Mouse (Mus musculus) adipocyte (in vitro differentiated cells): ENCODE measurements around the gene Gm14403.
"Not testable (repeated sequence)": the region's sequence is repeated elsewhere in the genome, so short reads cannot be mapped to it uniquely, and the experiment has no call there.

ENCODE experiments used
- DNase-seq: peaks from one replicate; pipeline ENCODE4 v3.0.0-alpha.2; 2016; ENCODE audit warnings: low spot score

Gene Gm14403

GRCm38 (mm10) chr2:177498067-177498466 is at the start of gene Gm14403:
TSS of gene Gm14403 (plus strand) at chr2:177498215.
- peak; percentile 65 for DNase-seq

DNA sequence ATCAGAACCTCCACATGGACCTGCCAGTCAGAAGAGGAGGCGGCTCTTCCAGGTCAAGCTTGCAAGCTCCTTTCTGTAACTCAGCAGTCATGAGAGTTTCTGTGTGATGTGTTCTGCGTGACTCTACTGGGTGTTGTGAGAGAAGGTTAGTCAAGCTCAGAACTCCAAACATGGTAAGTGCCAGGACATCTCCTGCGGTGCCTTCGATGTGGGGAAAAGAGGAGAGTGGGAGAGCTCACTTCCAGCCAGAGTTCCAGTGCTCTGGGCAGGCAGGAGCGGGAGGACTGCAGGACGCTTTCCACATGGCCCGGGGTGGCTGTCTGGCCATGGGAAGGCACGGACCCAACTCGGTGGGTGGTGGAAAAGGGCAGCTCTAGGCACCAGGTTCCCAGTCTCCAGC is 33.3 kb upstream of the Gm14403 start, which contains the start of gene Zfp970:
Gene Zfp970 (plus strand): TSS at position 58 of the 400 bp plus-strand sequence.
- peak; percentile 60 for DNase-seq

- peak; percentile 5 for DNase-seq
Measured at GRCm38 (mm10) chr2:177468222-177468621, 29.8 kb upstream of the Gm14403 start.

DNA sequence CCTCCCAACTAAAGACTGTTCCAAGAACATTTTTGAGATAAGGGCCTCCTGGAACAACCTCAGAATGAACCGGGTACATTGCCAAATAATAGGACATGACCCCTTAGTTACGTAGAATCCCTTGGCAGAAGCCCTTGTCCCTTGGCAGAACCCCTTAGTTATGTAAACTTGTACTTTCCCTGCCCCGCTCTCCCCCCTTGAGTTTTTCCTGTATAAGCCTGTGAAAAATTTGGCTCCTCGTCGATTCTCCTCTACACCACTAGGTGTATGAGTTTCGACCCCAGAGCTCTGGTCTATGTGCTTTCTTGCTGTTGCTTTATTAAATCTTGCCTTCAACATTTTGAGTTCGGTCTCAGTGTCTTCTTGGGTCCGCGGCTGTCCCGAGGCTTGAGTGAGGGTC is 25.8 kb upstream of the Gm14403 start:
- DNase-seq, result not testable (repeated sequence)

- not testable (repeated sequence) for DNase-seq
Measured at GRCm38 (mm10) chr2:177481971-177482370, 16.0 kb upstream of the Gm14403 start.

DNA sequence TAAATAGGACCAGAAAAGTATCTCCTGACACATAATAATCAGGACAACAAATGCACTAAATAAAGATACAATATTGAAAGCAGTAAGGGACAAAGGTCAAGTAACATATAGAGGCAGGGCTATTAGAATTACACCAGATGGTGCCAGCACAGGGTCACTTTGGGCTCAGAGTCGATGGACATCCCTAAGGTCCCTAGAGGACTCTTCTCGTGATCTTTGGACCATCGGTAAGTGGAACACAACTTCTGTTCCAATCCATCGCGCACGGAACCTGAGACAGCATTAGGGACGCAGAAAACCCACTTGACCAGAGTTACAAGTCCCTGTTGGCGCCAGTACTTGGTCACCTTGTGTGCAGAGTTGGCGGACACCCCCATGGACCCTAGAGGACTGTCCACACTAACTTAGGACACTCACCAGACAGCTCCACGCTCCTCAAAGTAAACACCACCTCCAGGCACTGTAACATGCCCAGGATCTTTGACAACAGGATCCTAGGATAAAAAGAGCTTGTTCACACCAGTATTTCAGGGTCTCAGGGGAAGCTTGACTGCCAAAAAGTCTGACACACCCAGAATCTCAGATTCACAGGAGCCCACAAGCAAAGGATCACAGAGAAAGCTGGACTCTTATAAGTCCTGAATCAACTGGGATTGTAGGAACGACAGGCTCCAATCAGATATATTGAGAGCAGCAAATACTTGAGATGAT is 14.6 kb upstream of the Gm14403 start:
- DNase-seq, result peak; percentile 25

DNA sequence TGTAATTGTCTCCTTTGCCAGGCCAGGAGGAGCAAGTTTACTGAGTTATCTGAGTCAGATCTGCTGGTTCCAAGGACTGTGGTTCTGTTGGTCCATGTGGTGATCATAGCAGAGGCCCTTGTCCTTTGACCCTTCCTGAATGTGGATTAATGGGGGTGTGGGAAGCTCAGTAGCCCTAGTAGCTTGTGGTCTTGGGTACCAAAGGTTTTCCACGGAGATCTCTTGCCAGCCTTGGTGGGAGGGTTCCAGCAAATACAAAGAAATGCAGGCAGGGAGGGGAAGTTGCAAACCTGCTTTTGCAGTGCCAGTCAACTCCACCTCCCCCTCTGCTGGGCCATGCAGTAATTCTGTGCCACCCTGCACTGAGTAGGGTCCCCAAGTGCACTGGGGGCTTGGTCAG is 1.2 kb downstream of the Gm14403 start:
- not testable (repeated sequence) for DNase-seq

GRCm38 (mm10) chr2:177505211-177505719 is 7.2 kb downstream of the Gm14403 start:
- not testable (repeated sequence) for DNase-seq

DNA sequence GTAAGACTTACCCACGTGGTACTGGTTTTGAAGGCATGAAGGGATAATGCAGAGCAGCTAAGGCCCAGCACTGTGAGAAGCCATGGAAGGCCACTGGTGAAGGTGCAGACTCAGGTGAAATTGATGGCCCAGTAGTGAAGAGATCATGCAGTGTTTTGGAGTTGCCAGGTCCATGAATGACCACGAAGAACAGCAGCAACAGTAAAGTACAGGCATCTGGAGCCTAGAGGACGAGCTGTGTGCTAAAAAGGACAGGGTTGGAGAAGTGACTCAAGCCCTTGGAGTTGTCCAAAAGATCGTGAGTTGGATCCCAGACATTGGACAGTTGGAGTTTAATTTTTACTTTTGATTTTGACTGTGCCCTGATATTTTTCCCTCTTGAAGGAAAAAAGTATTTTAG is 13.4 kb downstream of the Gm14403 start:
- DNase-seq, result not testable (repeated sequence)

DNA sequence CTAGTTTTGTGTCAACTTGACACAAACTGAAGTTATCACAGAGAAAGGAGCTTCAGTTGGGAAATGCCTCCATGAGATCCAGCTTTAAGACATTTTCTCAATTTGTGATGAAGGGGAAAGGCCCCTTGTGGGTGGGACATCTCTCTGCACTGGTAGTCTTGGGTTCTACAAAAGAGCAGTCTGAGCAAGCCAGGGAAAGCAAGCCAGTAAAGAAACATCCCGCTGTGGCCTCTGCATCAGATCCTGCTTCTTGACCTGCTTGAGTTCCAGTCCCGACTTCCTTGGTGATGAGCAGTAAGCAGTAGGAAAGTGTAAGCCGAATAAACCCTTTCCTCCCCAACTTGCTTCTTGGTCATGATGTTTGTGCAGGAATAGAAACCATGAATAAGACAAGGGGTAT is 14.0 kb downstream of the Gm14403 start:
- not testable (repeated sequence) for DNase-seq

DNA sequence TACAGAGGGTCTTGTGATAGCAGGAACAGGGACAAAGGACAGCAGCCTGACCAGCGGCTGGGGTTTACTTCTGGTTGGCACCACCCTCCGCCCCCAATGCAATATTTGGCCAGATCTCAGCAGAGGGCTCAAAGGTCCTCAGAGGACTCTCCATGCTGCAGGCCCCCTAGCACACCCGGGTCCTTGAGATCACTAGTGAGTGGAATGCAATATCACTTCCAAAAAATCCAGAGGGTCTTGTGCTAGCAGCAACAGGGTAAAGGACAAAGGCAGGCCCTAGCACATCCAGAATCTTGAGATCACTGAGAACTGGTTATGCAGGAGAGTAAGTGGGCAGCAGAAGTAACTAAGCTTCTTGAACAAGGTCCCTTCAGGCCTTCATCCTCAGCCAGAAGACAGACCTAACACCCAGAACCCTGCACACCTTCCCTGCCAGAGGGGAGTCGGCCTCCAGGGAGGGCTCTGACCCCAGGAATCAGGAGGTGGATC is 16.0 kb downstream of the Gm14403 start:
- not testable (repeated sequence) for DNase-seq

DNA sequence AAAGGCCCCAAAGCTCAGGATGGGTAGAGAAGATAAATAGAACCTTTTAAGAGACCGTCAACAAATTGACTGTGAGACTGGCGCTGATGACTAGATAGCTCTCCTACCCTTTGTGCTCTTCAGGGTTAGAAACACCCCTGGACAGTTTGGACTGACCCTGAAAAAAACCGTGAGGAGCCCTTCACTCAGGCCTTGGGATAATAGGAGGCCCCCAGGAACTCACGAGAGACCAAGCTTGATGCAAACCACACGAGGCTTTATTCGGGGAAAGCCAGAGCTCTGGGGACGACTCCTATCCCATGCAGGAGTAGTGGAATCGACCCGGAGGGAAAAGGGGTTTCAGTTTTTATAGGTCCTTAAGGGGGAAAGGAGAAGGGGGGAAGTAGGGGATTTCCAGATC is 19.7 kb downstream of the Gm14403 start:
- DNase-seq, result not testable (repeated sequence)

GRCm38 (mm10) chr2:177518354-177518753 is 20.3 kb downstream of the Gm14403 start:
- DNase-seq, result not testable (repeated sequence)

- not testable (repeated sequence) for DNase-seq
Measured at GRCm38 (mm10) chr2:177518960-177519359, 20.9 kb downstream of the Gm14403 start.

DNA sequence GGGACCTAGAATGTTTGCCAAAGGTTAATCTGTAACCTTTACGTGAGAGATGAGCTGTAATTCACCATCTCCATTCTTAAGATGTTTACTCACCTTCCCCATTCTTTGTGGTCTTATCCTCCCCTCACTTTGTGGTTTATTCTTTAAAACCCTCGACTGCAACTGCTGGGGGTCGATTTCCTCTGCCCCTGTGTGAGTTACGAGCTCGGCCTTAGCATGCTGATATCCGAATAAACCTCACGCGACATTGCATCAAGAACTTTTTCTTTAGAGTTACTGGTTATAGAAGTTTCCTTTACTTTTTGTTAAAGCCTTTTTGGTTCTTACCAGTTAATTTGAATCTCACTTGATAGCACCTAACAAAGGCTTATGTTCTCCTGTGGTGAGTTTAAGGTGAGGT is 22.0 kb downstream of the Gm14403 start:
- no peak for DNase-seq

GRCm38 (mm10) chr2:177523061-177523460 is 25.0 kb downstream of the Gm14403 start:
- DNase-seq, result no peak

GRCm38 (mm10) chr2:177523674-177524073 is 25.7 kb downstream of the Gm14403 start:
- DNase-seq, result not testable (repeated sequence)

GRCm38 (mm10) chr2:177524171-177524570 is 26.2 kb downstream of the Gm14403 start:
- DNase-seq, result not testable (repeated sequence)

GRCm38 (mm10) chr2:177535876-177536275 is 37.9 kb downstream of the Gm14403 start:
- no peak for DNase-seq

DNA sequence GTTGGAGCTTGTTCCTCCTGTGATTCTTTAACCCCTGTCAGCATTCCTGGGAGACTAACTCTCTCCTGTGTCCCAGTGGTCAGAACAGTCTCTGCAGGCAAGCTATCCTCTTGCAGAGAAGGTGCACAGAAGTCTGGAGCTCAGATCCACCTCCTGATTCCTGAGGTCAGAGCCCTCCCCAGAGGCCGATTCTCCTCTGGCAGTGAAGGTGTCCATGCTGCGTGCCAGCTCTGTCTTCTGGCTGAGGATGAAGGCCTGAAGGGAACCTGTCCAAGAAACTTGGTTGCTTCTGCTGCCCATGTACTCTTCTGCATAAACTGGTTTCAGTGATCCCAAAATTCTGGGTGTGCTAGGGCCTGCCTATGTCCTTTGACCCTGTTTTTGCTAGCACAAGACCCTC is 39.1 kb downstream of the Gm14403 start:
- not testable (repeated sequence) for DNase-seq

GRCm38 (mm10) chr2:177537717-177538116 is 39.7 kb downstream of the Gm14403 start:
- DNase-seq, result not testable (repeated sequence)

DNA sequence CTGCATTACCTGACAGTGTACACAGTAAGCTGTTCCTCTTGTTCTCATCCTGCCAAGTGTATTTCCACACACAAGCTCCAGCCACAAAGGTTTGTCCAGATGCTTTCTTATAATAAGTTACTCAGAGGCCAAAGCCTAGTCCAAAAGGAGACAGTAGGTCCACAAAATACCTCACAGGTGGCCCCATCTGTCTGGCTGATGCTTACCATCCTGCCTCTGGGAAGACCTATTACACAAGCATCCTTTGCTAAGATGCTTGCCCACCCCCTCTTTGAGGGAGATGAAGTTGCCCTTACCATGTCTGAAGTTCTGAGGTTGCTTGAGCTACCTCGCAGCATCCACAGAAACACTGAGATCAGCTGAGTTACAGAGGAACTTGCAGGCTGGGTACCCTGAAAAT is 57.2 kb downstream of the Gm14403 start:
- DNase-seq, result peak; percentile 2
